ENCODE assay signal across 12 mouse cellular contexts in genomic region chr8:9435501-9435900, GRCm38 (mm10).
A peak's percentile ranks its signal among the peaks of the same experiment; 100 is the strongest.
DNase-seq lines count a peak whose midpoint lies in the region; ATAC-seq and TF ChIP-seq lines count a peak whose summit lies in the region.
"Had no signal": no experiment of that assay in that cellular context is flagged by ENCODE, and none has a peak within 500 bp of the region (broad histone marks: within the 10 kb centered on the region; RNA-seq: fewer than 3 reads in every experiment).

No protein-coding gene starts in this region.

- no peak overlapping the region for H3K4me2 ChIP-seq in kidney, postnatal 0 days (ENCODE audit: low read length)
- H3K4me2 ChIP-seq in kidney, embryonic 15.5 days, result no peak overlapping the region
- H3K4me2 ChIP-seq: forebrain, embryonic 12.5 days; liver, embryonic 11.5 days had no signal

- H3K4me1 ChIP-seq in kidney, postnatal 0 days (replicated peaks; ENCODE audit: insufficient read depth, low read length), result no peaks in the 10 kb centered on the region
- no peaks in the 10 kb centered on the region for H3K4me1 ChIP-seq in kidney, embryonic 15.5 days
- H3K4me1 ChIP-seq: forebrain, embryonic 12.5 days had no signal

- H3K27ac ChIP-seq in kidney, postnatal 0 days, result no peak overlapping the region
- no peak overlapping the region for H3K27ac ChIP-seq in kidney, embryonic 15.5 days
- H3K27ac ChIP-seq: forebrain, embryonic 12.5 days had no signal

- no peak overlapping the region for H3K4me3 ChIP-seq in kidney, postnatal 0 days (replicated peaks; ENCODE audit: low read depth, low read length)
- H3K4me3 ChIP-seq in kidney, embryonic 15.5 days (replicated peaks), result no peak overlapping the region
- H3K4me3 ChIP-seq: forebrain, embryonic 12.5 days had no signal

- peak; percentile 29 for DNase-seq in kidney, postnatal 0 days (ENCODE audit: low spot score)
- DNase-seq in testis, postnatal 14 days (ENCODE audit: low spot score), result peak; percentile 27
- no peak for DNase-seq in testis, postnatal 10 days (ENCODE audit: low spot score)
- peak; percentile 60 to 65 for DNase-seq in cerebellum, postnatal 14 days
- DNase-seq in urinary bladder, postnatal 36 days (ENCODE audit: low spot score in 2 of 2), result no peak
- no peak for DNase-seq in layer of hippocampus, adult 11-12 months (ENCODE audit: low spot score)
- DNase-seq: adrenal gland, postnatal 14 days; heart, postnatal 14 days had no signal

- no peak for TF ChIP-seq CTCF in kidney, postnatal 0 days (IDR thresholded peaks at IDR 0.05; ENCODE audit: low read depth)

- no peaks in the 10 kb centered on the region for H3K27me3 ChIP-seq in kidney, postnatal 0 days (ENCODE audit: insufficient read depth, low read length)
- H3K27me3 ChIP-seq in kidney, embryonic 15.5 days, result no peaks in the 10 kb centered on the region
- H3K27me3 ChIP-seq: forebrain, embryonic 12.5 days had no signal

- no peak overlapping the region for H3K9ac ChIP-seq in kidney, postnatal 0 days (ENCODE audit: low read depth, low read length)
- no peak overlapping the region for H3K9ac ChIP-seq in kidney, embryonic 15.5 days
- H3K9ac ChIP-seq: forebrain, embryonic 12.5 days had no signal

- no peaks in the 10 kb centered on the region for H3K9me3 ChIP-seq in kidney, postnatal 0 days (replicated peaks; ENCODE audit: low read length)
- H3K9me3 ChIP-seq in kidney, embryonic 15.5 days (replicated peaks), result no peaks in the 10 kb centered on the region
- H3K9me3 ChIP-seq: forebrain, embryonic 12.5 days had no signal

- WGBS in kidney, postnatal 0 days, result 37% methylated on average over 10 of the region's 10 CpGs
- WGBS in kidney, embryonic 15.5 days, result 39% methylated on average over 10 of the region's 10 CpGs

- no peaks in the 10 kb centered on the region for H3K36me3 ChIP-seq in kidney, postnatal 0 days (ENCODE audit: insufficient read depth, low read length)
- no peaks in the 10 kb centered on the region for H3K36me3 ChIP-seq in kidney, embryonic 15.5 days
- H3K36me3 ChIP-seq: forebrain, embryonic 12.5 days had no signal

- ATAC-seq in kidney, postnatal 0 days (replicated peaks; ENCODE audit: low FRiP score, low read depth), result no peak
- ATAC-seq in kidney, embryonic 15.5 days (replicated peaks; ENCODE audit: low FRiP score), result no peak
- ATAC-seq: midbrain, embryonic 16.5 days had no signal

Comparison
In these comparisons a context has a peak if more than half of its experiments do, and no peak if none do; other contexts are left out.
1. DNase-seq: peak in kidney, postnatal 0 days (single experiment), testis, postnatal 14 days (single experiment) and cerebellum, postnatal 14 days (2 of 2); none in testis, postnatal 10 days (single experiment), urinary bladder, postnatal 36 days (0 of 2) and layer of hippocampus, adult 11-12 months (single experiment).